Mouse (Mus musculus) C2C12 (cell line): Measurements from ENCODE around the gene Uqcc3. TPM values are rescaled to one million over a fixed set of nuclear protein-coding genes. Genes with fewer than 3 reads are reported as not detected.

Source experiments
- H3K27me3 ChIP-seq: one replicate; pipeline ENCODE4 v1.6.1; 2011; ENCODE audit not compliant: control insufficient read depth, insufficient read depth, insufficient read length
- H3K36me3 ChIP-seq: one replicate; pipeline ENCODE4 v1.6.1; 2011; ENCODE audit not compliant: control insufficient read depth, insufficient read depth
- H3K4me3 ChIP-seq: one replicate; pipeline ENCODE4 v1.5.1; 2011; ENCODE audit warnings: mild to moderate bottlenecking, control low read depth; ENCODE audit not compliant: poor library complexity, insufficient read depth, severe bottlenecking
- H3K79me2 ChIP-seq: one replicate; pipeline ENCODE4 v1.6.1; 2011; ENCODE audit not compliant: control insufficient read depth, insufficient read depth
- H3K79me3 ChIP-seq: one replicate; pipeline ENCODE4 v1.6.1; 2011; ENCODE audit warnings: low read depth, control low read depth
- H3ac ChIP-seq: one replicate; pipeline ENCODE3; 2011; ENCODE audit warnings: low read depth; ENCODE audit not compliant: control insufficient read depth, insufficient read length
- CEBPB ChIP-seq: IDR thresholded peaks from one replicate; pipeline ENCODE4 v1.6.1; 2011; ENCODE audit warnings: low read depth, mild to moderate bottlenecking, control low read depth, moderate library complexity
- CTCF ChIP-seq: IDR thresholded peaks from one replicate; pipeline ENCODE4 v1.5.1; 2011; ENCODE audit not compliant: control insufficient read depth, insufficient read depth, insufficient read length
- FOSL1 ChIP-seq: IDR thresholded peaks from one replicate; pipeline ENCODE4 v1.8.0; 2011; ENCODE audit warnings: mild to moderate bottlenecking, low read length; ENCODE audit not compliant: poor library complexity, insufficient read depth, severe bottlenecking
- MAX ChIP-seq: IDR thresholded peaks from one replicate; pipeline ENCODE4 v1.6.1; 2011; ENCODE audit warnings: mild to moderate bottlenecking, control low read depth
- MYOD1 ChIP-seq: IDR thresholded peaks from one replicate; pipeline ENCODE4 v1.6.1; 2011; ENCODE audit warnings: low read depth; ENCODE audit not compliant: control insufficient read depth, insufficient read length
- MYOG ChIP-seq: IDR thresholded peaks from one replicate; pipeline ENCODE4 v1.6.1; 2011; ENCODE audit not compliant: control insufficient read depth, insufficient read length; ENCODE audit errors: extremely low read depth
- USF1 ChIP-seq: IDR thresholded peaks from one replicate; pipeline ENCODE4 v1.6.1; 2011; ENCODE audit warnings: low read depth, mild to moderate bottlenecking, control low read depth, moderate library complexity
- long read RNA-seq, 2 experiments: library from polyadenylated mRNA; unstranded; transcript quantifications; one replicate each; pipeline ENCODE4 v2.0.0; 2019 to 2020
- polyA plus RNA-seq: library from polyadenylated mRNA; unstranded; fragments of >200 nt; fragmentation: generic; extraction: Trizol; gene quantifications from one replicate; pipeline ENCODE4 v1.2.1, GENCODE M21; 2012; ENCODE audit warnings: missing spikeins

Uqcc3 gene
- polyA plus RNA-seq, result 34.4 TPM
- long read RNA-seq, experiment 1, transcript Uqcc3-201 (2 exons, 821 nt), result major isoform, 17 of 17 reads
- long read RNA-seq, experiment 1, partial matches to known transcripts, result 0 of 17 reads
- long read RNA-seq, experiment 1, other reads (novel, unspliced or antisense), result 0 of 17 reads
- long read RNA-seq, experiment 2, partial matches to known transcripts, result 0 of 2 reads
- long read RNA-seq, experiment 2, other reads (novel, unspliced or antisense), result 0 of 2 reads

DNA sequence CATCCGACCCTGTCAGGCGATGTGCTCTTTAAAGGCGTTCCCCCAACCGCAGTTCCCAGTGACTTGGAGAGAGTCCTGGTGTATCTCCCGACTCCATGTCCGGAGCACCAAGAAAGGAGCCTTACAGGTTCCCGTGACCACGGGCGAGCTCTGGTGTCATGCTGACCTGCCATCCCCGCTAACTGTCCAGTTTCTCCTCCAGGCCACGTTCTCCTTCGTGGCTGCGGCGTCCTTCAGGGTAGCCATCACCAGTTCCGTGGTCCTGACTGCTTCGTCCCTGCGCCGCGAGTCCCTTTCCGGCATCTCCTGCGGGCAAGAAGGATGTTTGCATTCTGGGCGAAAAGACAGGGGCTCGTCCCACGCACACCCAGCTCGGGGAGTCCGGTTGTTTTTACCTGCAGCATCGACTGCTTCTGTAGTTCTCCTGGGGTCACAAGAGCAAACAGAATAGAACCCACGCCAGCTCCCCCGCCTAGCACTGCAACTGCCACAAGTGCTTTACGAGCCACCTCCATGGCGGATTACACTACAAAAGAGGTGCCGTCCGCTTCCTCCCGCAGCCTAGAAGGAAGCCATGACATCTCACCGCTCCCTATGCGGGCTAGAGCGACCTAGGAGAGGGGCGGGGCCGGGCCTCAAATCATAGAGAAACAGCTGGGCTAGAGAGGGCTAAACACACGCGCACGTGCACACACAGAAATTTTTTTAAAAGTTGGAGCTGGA is at the start of gene Uqcc3:
Gene Uqcc3, minus strand, starts transcription at position 613 of the 723 bp plus-strand sequence.
- Histone ChIP-seq H3K4me3 (peak within 1 kb of the TSS; percentile 57), H3ac (peak within 1 kb of the TSS; percentile 88), H3K79me3 (no peaks in the 10 kb centered on the region), H3K27me3 (no peaks in the 10 kb centered on the region), H3K79me2 (no peaks in the 10 kb centered on the region), H3K36me3 (peaks cover 17% of the 10 kb centered on the region)
- TF ChIP-seq USF1 (peak; percentile 68), MAX (peak; percentile 96), CTCF (no peak)

DNA sequence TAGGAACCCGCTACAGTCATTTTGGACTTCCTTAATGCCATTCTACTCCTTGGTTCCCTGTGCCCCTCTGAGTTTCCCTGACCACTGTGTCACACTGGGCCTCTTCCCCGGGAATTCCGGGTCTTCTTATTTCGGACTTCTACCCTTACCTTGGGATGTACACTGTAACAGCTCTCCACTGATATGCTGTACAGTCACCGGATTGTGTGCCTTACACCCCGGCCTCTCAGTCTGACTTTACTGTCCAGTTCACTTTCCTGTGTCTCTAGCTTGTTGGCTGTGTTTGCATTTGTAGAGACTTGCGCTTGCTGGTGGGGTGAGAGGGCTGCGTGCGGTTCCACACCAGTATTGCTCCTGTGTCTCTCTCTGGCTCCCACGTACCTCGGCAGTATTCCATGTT is 49.4 kb upstream of the Uqcc3 start:
- peak overlapping the region; percentile 73 for H3ac ChIP-seq
- H3K27me3 ChIP-seq, result no peaks in the 10 kb centered on the region
- peaks cover 10% of the 10 kb centered on the region for H3K79me3 ChIP-seq
- H3K36me3 ChIP-seq, result peaks cover 19% of the 10 kb centered on the region
- no peak for TF ChIP-seq MYOD1
- TF ChIP-seq CTCF, result no peak
- TF ChIP-seq CEBPB, result no peak
- TF ChIP-seq MAX, result no peak
- no peak for TF ChIP-seq USF1
- no peak for TF ChIP-seq MYOG
- TF ChIP-seq FOSL1, result no peak
- peaks cover 17% of the 10 kb centered on the region for H3K79me2 ChIP-seq
- peak overlapping the region; percentile 59 for H3K4me3 ChIP-seq

DNA sequence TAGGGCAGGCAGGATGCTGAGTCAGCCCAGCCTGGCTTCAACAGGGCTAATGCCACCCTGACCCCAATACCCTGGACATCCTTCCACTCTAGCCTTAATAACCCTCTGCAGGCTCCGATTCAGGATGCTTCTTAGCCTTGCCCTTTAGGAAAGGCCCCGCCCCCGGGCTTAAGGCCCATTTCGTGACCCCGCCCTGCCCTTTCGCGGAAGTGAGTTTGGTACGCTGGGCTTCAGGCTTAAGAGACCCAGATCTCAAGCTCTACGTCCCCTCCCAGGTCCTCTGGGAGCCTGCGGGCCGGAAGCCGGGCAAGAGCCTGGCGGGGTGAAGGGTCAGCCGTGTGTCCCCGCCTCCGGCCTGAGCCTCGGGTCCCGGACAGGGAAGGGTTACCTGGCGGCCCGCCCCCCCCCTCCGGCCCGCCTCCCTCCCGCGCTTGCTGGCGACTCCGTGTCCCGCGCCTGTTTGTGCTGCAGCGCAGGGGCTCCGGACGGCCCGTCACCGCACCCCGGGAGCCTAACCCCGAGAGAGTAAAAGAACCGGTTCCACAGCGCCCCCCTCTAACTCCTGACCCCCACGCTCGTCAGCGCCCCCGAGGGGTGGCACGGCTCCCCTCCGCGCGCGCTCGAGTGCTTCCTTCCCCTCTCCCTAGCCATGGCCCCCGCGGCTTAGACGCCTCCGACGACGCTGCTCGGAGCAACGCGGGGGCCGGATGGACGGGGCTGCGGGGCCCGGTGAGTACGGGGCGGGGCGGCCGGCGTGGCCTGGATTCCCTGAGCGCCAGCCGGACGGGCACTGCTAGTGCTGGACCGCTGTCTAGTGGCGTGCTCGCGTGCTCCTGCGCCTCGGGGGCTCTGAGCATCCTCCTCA is 48.7 kb upstream of the Uqcc3 start, which contains the start of the genes Rom1 and Eml3:
Gene Rom1, minus strand, starts transcription at position 133 of the 865 bp plus-strand sequence.
Gene Eml3, plus strand, starts transcription at position 329 of the 865 bp plus-strand sequence.
- peaks cover 14% of the 10 kb centered on the region for H3K36me3 ChIP-seq

DNA sequence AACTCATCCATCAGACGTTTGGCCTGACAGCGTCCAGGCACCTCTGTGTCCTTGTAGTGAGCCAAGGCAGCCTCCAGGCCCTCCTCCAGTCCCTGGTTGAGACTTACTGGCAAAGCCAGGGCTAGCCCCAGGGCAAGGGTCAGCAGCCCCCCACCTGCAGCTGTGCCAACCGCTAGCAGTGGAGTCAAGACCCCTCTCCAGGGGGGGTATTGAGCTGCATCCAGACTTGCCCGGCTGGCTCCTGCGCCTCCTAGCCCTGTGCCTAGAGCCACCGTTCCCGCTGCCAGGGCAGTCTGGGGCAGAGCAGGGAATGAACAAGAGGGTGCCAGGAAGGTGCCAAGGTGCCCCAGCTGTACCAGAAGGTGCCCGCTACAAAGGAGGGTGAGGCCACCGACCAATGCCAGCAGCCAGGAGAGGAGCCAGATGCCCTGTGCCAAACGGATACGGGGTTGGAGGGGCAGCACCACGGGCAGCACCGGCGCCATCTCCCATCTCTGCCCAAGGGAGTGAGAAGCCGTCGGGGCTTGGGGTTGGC is 48.0 kb upstream of the Uqcc3 start:
- Histone ChIP-seq H3K79me2 (peaks cover 26% of the 10 kb centered on the region), H3ac (peak overlapping the region; percentile 51), H3K27me3 (no peaks in the 10 kb centered on the region), H3K36me3 (peaks cover 16% of the 10 kb centered on the region), H3K79me3 (peaks cover 12% of the 10 kb centered on the region), H3K4me3 (peak overlapping the region; percentile 59)
- TF ChIP-seq CEBPB, result no peak
- no peak for TF ChIP-seq MAX
- TF ChIP-seq FOSL1, result no peak
- TF ChIP-seq USF1, result no peak
- no peak for TF ChIP-seq MYOG
- no peak for TF ChIP-seq CTCF
- TF ChIP-seq MYOD1, result no peak

More for the DNA sequence above, 48.7 kb upstream of the Uqcc3 start, which contains the start of the genes Rom1 and Eml3:
- H3K79me2 ChIP-seq, result peaks cover 19% of the 10 kb centered on the region
- H3K79me3 ChIP-seq, result peaks cover 10% of the 10 kb centered on the region
- peak within 1 kb of the TSS; percentile 73 for H3ac ChIP-seq
- no peaks in the 10 kb centered on the region for H3K27me3 ChIP-seq
- H3K4me3 ChIP-seq, result peak within 1 kb of the TSS; percentile 59
- TF ChIP-seq CTCF, result peak; percentile 66
- no peak for TF ChIP-seq MYOD1

DNA sequence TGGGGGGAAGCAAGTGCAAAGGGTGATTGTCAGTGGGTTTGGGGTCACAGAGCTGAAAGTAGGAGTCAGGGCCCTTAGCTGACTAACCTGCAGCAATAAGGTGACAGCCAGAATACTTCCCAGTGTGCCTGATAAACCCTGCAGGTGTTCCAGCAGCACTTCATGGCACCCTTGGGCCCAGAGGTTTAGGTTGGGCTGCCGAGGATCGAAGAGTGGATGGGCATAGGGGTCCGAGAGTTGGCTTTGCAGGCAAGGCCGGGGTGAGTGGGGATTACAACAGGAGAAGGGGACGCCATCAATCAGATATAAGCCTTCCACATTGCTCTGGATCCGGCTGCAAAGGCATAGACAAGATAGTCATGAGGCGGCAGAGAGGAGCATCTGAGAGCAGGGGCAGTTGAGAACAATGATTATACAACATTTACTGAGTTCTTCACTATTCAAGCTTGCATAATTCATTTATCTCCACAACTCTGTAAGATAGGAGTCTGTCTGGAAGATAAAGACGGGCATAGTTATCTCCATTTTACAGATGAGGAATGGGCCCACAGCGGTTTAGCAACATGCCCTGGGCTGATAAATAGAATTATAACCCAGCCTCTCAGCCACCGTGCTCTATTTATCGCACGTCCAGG is 47.3 kb upstream of the Uqcc3 start:
- H3K36me3 ChIP-seq, result peaks cover 23% of the 10 kb centered on the region
- no peak overlapping the region for H3K4me3 ChIP-seq
- peaks cover 19% of the 10 kb centered on the region for H3K79me3 ChIP-seq
- no peaks in the 10 kb centered on the region for H3K27me3 ChIP-seq
- H3ac ChIP-seq, result no peak overlapping the region
- H3K79me2 ChIP-seq, result peaks cover 33% of the 10 kb centered on the region
- TF ChIP-seq MAX, result no peak
- TF ChIP-seq MYOD1, result no peak
- TF ChIP-seq FOSL1, result no peak
- no peak for TF ChIP-seq CEBPB
- no peak for TF ChIP-seq CTCF
